Comparison of ENCODE assay signal across 9 mouse cellular contexts in the genomic region with DNA sequence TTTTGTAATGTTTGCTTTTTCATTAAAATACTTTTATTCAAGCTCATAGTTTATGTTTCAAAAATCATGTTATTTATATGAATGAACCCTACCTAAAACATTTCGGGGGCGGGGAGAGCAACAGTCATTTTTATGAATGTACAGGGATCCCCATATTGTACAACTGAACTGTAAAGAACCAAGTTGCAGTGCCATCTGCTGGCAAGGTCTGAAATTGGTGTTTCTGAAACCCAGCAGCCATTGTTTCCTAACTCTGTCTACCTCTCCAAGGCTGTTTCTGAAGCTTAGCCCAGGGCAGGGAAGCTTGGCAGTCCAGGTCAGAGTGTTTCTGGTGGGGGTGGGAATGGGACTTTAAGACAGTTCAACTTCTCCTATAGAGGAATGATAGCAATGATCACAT. TPM values are rescaled to one million over a fixed set of nuclear protein-coding genes. Genes with fewer than 3 reads are reported as not detected.
A peak's percentile ranks its signal among the peaks of the same experiment; 100 is the strongest.
DNase-seq lines count a peak whose midpoint lies in the region; ATAC-seq lines count a peak whose summit lies in the region.
"Had no signal": no experiment of that assay in that cellular context is flagged by ENCODE, and none has a peak within 500 bp of the region (broad histone marks: within the 10 kb centered on the region; RNA-seq: fewer than 3 reads in every experiment).

No protein-coding gene starts in this region.

- H3K4me1 ChIP-seq in embryonic facial prominence, embryonic 14.5 days (ENCODE audit: control insufficient read depth, insufficient read depth, low read length), result no peaks in the 10 kb centered on the region
- H3K4me1 ChIP-seq in hindbrain, embryonic 16.5 days (ENCODE audit: control insufficient read depth, insufficient read depth, low read depth, low read length), result no peaks in the 10 kb centered on the region
- no peaks in the 10 kb centered on the region for H3K4me1 ChIP-seq in limb, embryonic 11.5 days (ENCODE audit: control insufficient read depth, insufficient read depth, low read length)
- H3K4me1 ChIP-seq: heart, embryonic 15.5 days had no signal

- H3K27ac ChIP-seq in embryonic facial prominence, embryonic 14.5 days (replicated peaks; ENCODE audit: low read depth, low read length), result no peak overlapping the region
- no peak overlapping the region for H3K27ac ChIP-seq in hindbrain, embryonic 16.5 days (ENCODE audit: low read depth, low read length)
- no peak overlapping the region for H3K27ac ChIP-seq in limb, embryonic 11.5 days (replicated peaks; ENCODE audit: low read depth, low read length)
- H3K27ac ChIP-seq: heart, embryonic 15.5 days had no signal

- peaks cover 20% of the 10 kb centered on the region; the same call in 1 of the 2 replicates for H3K36me3 ChIP-seq in embryonic facial prominence, embryonic 14.5 days (ENCODE audit: control insufficient read depth, insufficient read depth, low read length)
- H3K36me3 ChIP-seq in hindbrain, embryonic 16.5 days (ENCODE audit: control insufficient read depth, insufficient read depth, low read length), result no peaks in the 10 kb centered on the region; the same call in 1 of the 2 replicates
- H3K36me3 ChIP-seq in limb, embryonic 11.5 days (ENCODE audit: control insufficient read depth, insufficient read depth, low read length), result no peaks in the 10 kb centered on the region

- no peaks in the 10 kb centered on the region for H3K27me3 ChIP-seq in embryonic facial prominence, embryonic 14.5 days (replicated peaks; ENCODE audit: control insufficient read depth, insufficient read depth, low read length)
- H3K27me3 ChIP-seq in hindbrain, embryonic 16.5 days (replicated peaks; ENCODE audit: control insufficient read depth, insufficient read depth, low read length), result no peaks in the 10 kb centered on the region
- H3K27me3 ChIP-seq in limb, embryonic 11.5 days (ENCODE audit: control insufficient read depth, insufficient read depth, low read length), result no peaks in the 10 kb centered on the region
- H3K27me3 ChIP-seq: heart, embryonic 15.5 days had no signal

- no peak overlapping the region for H3K4me2 ChIP-seq in embryonic facial prominence, embryonic 14.5 days (ENCODE audit: low read depth, low read length)
- no peak overlapping the region for H3K4me2 ChIP-seq in hindbrain, embryonic 16.5 days (ENCODE audit: low read length)
- no peak overlapping the region for H3K4me2 ChIP-seq in limb, embryonic 11.5 days (ENCODE audit: low read depth, severe bottlenecking)
- H3K4me2 ChIP-seq: heart, embryonic 15.5 days had no signal

- H3K9ac ChIP-seq in embryonic facial prominence, embryonic 14.5 days (ENCODE audit: low read depth, low read length), result no peak overlapping the region
- H3K9ac ChIP-seq in hindbrain, embryonic 16.5 days (ENCODE audit: low read depth, low read length), result no peak overlapping the region
- no peak overlapping the region for H3K9ac ChIP-seq in limb, embryonic 11.5 days (ENCODE audit: low read length)
- H3K9ac ChIP-seq: heart, embryonic 15.5 days had no signal

- DNase-seq in 416B (ENCODE audit: low read depth), result peak; percentile 70
- DNase-seq in CD4-positive helper T cell, adult 2 months (ENCODE audit: low read depth, low spot score), result peak; percentile 49
- peak; percentile 84 for DNase-seq in brain, adult 2 months (ENCODE audit: low read depth, low spot score)
- DNase-seq in embryonic facial prominence, embryonic 14.5 days (ENCODE audit: low spot score), result peak; percentile 60
- peak; percentile 79 for DNase-seq in limb, embryonic 11.5 days (ENCODE audit: low spot score)
- peak; percentile 51 for DNase-seq in neural tube, embryonic 10.5 days (ENCODE audit: extremely low spot score, low spot score)
- DNase-seq in thymus, postnatal 4 days, result peak; percentile 85

- no peak overlapping the region for H3K4me3 ChIP-seq in embryonic facial prominence, embryonic 14.5 days (ENCODE audit: low read depth, low read length)
- no peak overlapping the region for H3K4me3 ChIP-seq in hindbrain, embryonic 16.5 days (ENCODE audit: low read length)
- no peak overlapping the region for H3K4me3 ChIP-seq in limb, embryonic 11.5 days (ENCODE audit: low read depth, low read length)
- H3K4me3 ChIP-seq: heart, embryonic 15.5 days had no signal

- ATAC-seq in embryonic facial prominence, embryonic 14.5 days (ENCODE audit: low read depth), result peak; percentile 65; the same call in 1 of the 2 replicates
- peak; percentile 61 for ATAC-seq in hindbrain, embryonic 16.5 days
- no peak for ATAC-seq in limb, embryonic 11.5 days (ENCODE audit: insufficient number of reproducible peaks, low FRiP score, low TSS enrichment, low read depth)

- WGBS in embryonic facial prominence, embryonic 14.5 days, result 19% methylated on average over 2 of the region's 2 CpGs
- WGBS in hindbrain, embryonic 16.5 days, result 22% methylated on average over 2 of the region's 2 CpGs
- 25% methylated on average over 2 of the region's 2 CpGs for WGBS in limb, embryonic 11.5 days

- H3K9me3 ChIP-seq in embryonic facial prominence, embryonic 14.5 days (ENCODE audit: control insufficient read depth, low read length), result no peaks in the 10 kb centered on the region
- H3K9me3 ChIP-seq in hindbrain, embryonic 16.5 days (ENCODE audit: control insufficient read depth, low read length), result no peaks in the 10 kb centered on the region
- no peaks in the 10 kb centered on the region for H3K9me3 ChIP-seq in limb, embryonic 11.5 days (ENCODE audit: control insufficient read depth, low read length)
- H3K9me3 ChIP-seq: heart, embryonic 15.5 days had no signal

RNA-seq across cellular contexts. Expression of gene Btbd10, which starts 57.4 kb away (rescaled TPM):
- polyA plus RNA-seq in embryonic facial prominence, embryonic 14.5 days (2014; fragmentation: Nextera tagmentation; extraction: Ambion mirVana), result 29.1 and 30.8 TPM in 2 replicates
- polyA plus RNA-seq in hindbrain, embryonic 16.5 days (2015; fragmentation: Nextera tagmentation; extraction: Ambion mirVana), result 76.9 and 84.2 TPM in 2 replicates
- polyA plus RNA-seq in limb, embryonic 11.5 days (2014; fragmentation: Nextera tagmentation; extraction: Ambion mirVana), result 24.6 and 25.6 TPM in 2 replicates
